Mouse (Mus musculus) neural tube, postnatal 0 days (tissue): ENCODE results near the gene Ccdc62. TPM values are rescaled to one million over a fixed set of nuclear protein-coding genes. Genes with fewer than 3 reads are reported as not detected.

Experiments used
- microRNA-seq: library from miRNA; unstranded; fragments of <30 nt; microRNA quantifications from one replicate; pipeline ENCODE4, GENCODE M21; 2016
- polyA plus RNA-seq: library from polyadenylated mRNA; unstranded; fragments of >200 nt; fragmentation: Nextera tagmentation; extraction: Ambion mirVana; gene quantifications from 2 replicates; pipeline ENCODE4 v1.2.1, GENCODE M21; 2015

Gene Ccdc62
- polyA plus RNA-seq: 2.1 and 3.3 TPM in 2 replicates

GRCm38 (mm10) chr5:123930508-123930989 is at the start of gene Ccdc62:
Ccdc62 (plus strand) TSS chr5:123930679.

GRCm38 (mm10) chr5:123906976-123907630 is 23.4 kb upstream of the Ccdc62 start, which contains the start of gene Denr:
Denr (plus strand) TSS chr5:123907175.

GRCm38 (mm10) chr5:123927118-123927517 is 3.4 kb upstream of the Ccdc62 start, which contains the start of gene Gm43518:
Gm43518 (plus strand) TSS chr5:123927418.

GRCm38 (mm10) chr5:123973299-123974178 is 43.1 kb downstream of the Ccdc62 start, which contains the start of gene Hip1r:
Hip1r (plus strand) TSS chr5:123973628.

Small RNA genes within 50 kb of the gene (microRNA-seq; reads per million reads assigned to microRNA genes)
- gene Mir7032: not detected

Other genes starting within 250 kb of the Ccdc62 start
- 66.6 and 76.1 TPM in 2 replicates for gene Clip1, start 246.1 kb upstream of the Ccdc62 start, polyA plus RNA-seq
- gene Zcchc8, start 209.6 kb upstream of the Ccdc62 start, polyA plus RNA-seq: 40.5 and 43.8 TPM in 2 replicates
- gene Rsrc2, start 181.3 kb upstream of the Ccdc62 start, polyA plus RNA-seq: 104 TPM in 2 replicates
- gene Kntc1, start 181.0 kb upstream of the Ccdc62 start, polyA plus RNA-seq: 3.9 TPM in 2 replicates
- gene Hcar2, start 65.2 kb upstream of the Ccdc62 start, polyA plus RNA-seq: not detected in 2 replicates
- gene Hcar1, start 50.7 kb upstream of the Ccdc62 start, polyA plus RNA-seq: 0.82 and 1.3 TPM in 2 replicates
- gene Denr, start 23.5 kb upstream of the Ccdc62 start, polyA plus RNA-seq: 111 and 119 TPM in 2 replicates
- 3.5 and 4.5 TPM in 2 replicates for gene Gm43518, start 3.3 kb upstream of the Ccdc62 start, polyA plus RNA-seq
- gene Hip1r, start 42.9 kb downstream of the Ccdc62 start, polyA plus RNA-seq: 20.0 and 25.4 TPM in 2 replicates
- gene Vps37b, start 101.6 kb downstream of the Ccdc62 start, polyA plus RNA-seq: 38.3 and 39.5 TPM in 2 replicates
- 28.1 and 28.6 TPM in 2 replicates for gene Abcb9, start 165.1 kb downstream of the Ccdc62 start, polyA plus RNA-seq
- gene Ogfod2, start 181.6 kb downstream of the Ccdc62 start, polyA plus RNA-seq: 35.9 and 40.3 TPM in 2 replicates
- gene Arl6ip4, start 185.4 kb downstream of the Ccdc62 start, polyA plus RNA-seq: 107 and 116 TPM in 2 replicates